Mouse (Mus musculus) adrenal gland, adult 18-20 months (tissue): Measurements from ENCODE around the gene H2-DMb2. TPM values are rescaled to one million over a fixed set of nuclear protein-coding genes. Genes with fewer than 3 reads are reported as not detected.

Experiments
- DNase-seq, 2 experiments: peaks; one replicate each; pipeline ENCODE4 v3.0.0; 2021 to 2022; ENCODE audit warnings: low spot score in 2 of 2
- total RNA-seq, 2 experiments: library from RNA; stranded (reverse); gene quantifications; 1 replicate in 1 of 2; 2 replicates in 1 of 2; pipeline ENCODE4 v1.2.3; 2021

Gene H2-DMb2
- total RNA-seq, 2 experiments from 2014 or later, result 2.0 to 3.8 TPM

- DNase-seq, result no peak
These were observed 34.1 kb downstream of the H2-DMb2 start for GRCm38 (mm10) chr17:34177179-34177578.

GRCm38 (mm10) chr17:34179019-34179418 is 35.9 kb downstream of the H2-DMb2 start:
- DNase-seq, result no peak

GRCm38 (mm10) chr17:34179913-34180859 is 37.1 kb downstream of the H2-DMb2 start:
- no peak for DNase-seq

GRCm38 (mm10) chr17:34183564-34184219 is 40.6 kb downstream of the H2-DMb2 start:
- DNase-seq, result no peak

DNA sequence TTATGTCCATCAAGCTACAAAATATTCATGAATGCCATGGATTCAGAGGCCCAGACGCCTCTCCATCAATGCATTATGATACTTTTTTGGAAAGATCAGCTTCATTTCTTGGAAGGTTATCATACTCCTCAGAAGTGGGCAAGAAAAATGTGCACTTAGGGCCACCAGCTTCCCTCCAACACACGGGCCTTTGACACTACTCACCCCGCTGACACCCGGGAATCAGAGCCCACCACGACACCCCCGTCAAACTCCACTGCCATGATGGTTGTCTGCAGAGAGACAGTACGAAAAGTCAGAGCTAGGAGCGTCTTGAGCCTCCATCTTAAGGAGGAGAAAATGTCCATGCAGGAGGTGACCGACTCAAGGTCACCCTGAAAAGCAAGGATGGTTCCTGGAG is 42.4 kb downstream of the H2-DMb2 start:
- no peak for DNase-seq

- no peak for DNase-seq
These were observed 43.8 kb downstream of the H2-DMb2 start for GRCm38 (mm10) chr17:34186885-34187260.

GRCm38 (mm10) chr17:34187261-34187916 is 44.3 kb downstream of the H2-DMb2 start, which contains the start of the genes Tap1 and Psmb9:
Gene Tap1 (plus strand): TSS chr17:34187553.
Gene Psmb9 (minus strand): TSS chr17:34187764.
- peak; percentile 99 to 100 for DNase-seq

- peak in 1 of 2 experiments; percentile 54 for DNase-seq
These were observed 44.9 kb downstream of the H2-DMb2 start for GRCm38 (mm10) chr17:34188010-34188409.

DNA sequence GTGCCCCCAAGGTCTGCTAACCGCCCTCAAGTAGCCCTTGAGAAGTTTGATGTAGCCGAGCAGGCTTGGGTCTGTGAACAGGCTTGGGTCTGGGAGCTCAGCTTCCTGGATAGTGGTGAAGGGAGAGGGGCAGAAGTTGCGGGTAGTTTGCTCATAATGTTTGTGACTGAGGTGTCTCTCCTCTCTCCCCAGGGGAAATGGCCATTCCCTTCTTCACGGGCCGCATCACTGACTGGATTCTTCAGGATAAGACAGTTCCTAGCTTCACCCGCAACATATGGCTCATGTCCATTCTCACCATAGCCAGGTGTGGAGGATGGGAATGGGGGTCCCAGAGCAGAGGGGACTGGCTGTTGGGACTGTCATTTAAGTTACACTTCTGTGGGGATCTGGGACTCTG is 45.9 kb downstream of the H2-DMb2 start:
- DNase-seq, result no peak

DNA sequence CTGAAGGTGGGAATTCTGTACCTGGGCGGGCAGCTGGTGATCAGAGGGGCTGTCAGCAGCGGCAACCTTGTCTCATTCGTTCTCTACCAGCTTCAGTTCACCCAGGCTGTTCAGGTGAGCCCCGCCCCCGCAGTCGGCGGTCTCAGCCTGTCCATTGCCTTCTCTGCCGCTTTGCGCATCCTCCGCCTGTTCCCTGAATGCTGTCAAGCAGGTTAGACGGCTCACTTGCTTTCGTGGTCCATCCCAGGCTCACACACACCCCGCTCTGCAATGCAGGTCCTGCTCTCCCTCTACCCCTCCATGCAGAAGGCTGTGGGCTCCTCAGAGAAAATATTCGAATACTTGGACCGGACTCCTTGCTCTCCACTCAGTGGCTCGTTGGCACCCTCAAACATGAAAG is 49.7 kb downstream of the H2-DMb2 start:
- DNase-seq, result no peak

GRCm38 (mm10) chr17:34193468-34193867 is 50.4 kb downstream of the H2-DMb2 start:
- DNase-seq, result no peak

DNA sequence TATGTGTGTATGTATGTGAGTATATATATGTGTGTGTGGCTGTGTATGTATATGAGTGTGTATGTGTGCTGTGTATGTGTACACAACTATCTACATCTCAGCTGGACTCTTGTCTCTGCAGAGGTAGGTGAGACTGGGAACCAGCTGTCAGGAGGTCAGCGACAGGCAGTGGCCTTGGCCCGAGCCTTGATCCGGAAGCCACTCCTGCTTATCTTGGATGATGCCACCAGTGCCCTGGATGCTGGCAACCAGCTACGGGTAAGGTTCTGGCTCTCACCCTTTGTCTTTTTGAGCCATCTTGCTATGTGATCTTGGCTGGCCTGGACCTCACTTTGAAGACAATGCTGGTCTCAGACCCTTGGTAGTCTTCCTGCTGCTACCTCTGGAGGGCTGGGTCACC is 51.6 kb downstream of the H2-DMb2 start:
- no peak for DNase-seq

DNA sequence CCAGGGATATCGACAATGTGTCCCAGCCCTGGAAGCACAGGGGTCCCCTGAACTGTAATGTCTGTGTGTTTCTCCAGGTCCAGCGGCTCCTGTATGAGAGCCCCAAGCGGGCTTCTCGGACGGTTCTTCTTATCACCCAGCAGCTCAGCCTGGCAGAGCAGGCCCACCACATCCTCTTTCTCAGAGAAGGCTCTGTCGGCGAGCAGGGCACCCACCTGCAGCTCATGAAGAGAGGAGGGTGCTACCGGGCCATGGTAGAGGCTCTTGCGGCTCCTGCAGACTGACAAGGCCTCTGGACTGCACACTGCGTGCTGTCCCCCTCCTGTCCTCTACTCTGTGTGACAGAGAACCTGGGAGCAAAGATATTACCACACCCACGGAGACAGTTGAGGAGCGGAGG is 53.4 kb downstream of the H2-DMb2 start:
- no peak for DNase-seq

GRCm38 (mm10) chr17:34196941-34197894 is 54.1 kb downstream of the H2-DMb2 start, which contains the start of gene Psmb8:
Gene Psmb8 (plus strand): TSS chr17:34197721.
- peak; percentile 87 to 91 for DNase-seq

DNA sequence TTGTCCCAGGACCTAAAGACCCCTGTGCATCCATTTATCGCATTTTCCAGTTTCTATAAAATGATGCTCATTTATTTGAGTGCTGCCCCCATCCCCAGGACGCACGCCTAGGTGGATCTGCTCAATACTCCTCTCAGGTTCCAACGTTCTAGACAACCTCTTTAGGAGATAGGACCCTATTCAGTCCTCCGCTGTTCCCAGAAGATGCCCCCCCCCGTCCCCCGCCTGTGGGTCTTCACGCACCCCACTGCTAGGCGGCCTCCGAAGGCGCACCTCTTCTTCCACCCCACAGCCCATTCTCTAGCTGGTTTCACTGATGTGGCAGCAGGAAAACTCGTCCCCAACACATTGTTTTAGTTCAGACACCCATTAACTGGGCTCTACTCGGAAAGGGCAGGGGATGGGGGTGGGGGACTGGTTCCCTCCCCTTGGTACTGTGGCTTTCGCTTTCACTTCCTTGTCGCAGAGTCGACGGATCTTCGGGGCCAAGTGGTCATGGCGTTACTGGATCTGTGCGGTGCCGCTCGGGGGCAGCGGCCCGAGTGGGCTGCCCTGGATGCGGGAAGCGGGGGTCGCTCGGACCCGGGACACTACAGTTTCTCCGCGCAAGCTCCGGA is 54.9 kb downstream of the H2-DMb2 start:
- peak; percentile 40 to 61 for DNase-seq

DNA sequence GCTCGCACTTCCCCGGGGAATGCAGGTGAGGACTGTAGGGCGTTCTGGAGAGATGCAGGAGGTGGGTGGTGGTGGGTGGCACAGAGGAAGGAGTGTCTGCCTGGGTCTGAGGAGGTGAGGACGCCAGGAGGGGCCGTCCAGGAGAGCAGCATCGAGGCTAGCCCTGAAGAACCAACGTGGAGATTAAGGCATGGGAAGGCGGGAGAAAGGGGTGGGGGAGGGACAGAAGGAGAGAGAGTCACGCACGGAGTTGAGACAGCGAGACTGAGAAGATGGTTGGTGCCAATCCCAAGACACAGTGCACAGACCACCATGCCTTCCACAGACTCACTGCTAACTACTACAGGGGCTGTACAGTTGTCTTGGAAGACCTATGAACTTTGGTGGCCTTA is 55.4 kb downstream of the H2-DMb2 start:
- no peak for DNase-seq

DNA sequence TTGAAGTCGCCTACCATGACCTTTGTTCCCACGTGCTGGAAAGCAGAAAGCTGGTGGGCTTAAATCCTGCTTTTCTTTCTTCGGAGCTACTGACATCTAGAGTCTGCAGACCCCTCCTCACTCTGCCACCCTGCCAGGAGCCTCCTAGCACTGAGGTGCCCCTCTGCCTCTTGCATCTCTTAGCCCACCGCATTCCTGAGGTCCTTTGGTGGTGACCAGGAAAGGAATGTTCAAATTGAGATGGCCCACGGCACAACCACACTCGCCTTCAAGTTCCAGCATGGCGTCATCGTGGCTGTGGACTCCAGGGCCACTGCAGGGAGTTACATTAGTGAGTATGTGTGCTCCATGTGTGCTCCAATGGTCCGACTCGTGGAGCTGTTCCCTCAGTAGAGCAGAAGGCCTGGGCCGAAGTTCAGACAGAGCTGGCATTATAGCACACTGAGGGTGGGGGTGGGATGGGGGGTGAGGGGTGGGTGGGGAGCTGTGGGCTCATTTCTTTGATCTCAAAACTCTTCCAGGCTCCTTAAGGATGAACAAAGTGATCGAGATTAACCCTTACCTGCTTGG is 56.0 kb downstream of the H2-DMb2 start:
- DNase-seq, result no peak

DNA sequence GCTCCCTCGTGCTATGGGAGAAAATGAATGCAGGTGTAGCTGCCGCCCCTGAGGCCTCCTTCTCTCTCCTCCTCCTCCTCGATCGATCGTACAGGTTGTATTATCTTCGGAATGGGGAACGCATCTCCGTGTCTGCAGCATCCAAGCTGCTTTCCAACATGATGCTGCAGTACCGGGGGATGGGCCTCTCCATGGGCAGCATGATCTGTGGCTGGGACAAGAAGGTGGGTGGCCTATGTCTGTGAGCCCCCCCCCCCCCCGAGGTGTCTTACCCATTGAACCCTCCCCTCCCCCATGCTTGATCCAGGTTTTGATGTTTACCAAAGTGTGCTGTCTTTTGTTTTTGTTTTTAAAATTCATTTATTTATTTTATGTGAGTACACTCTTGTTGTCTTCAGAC is 56.9 kb downstream of the H2-DMb2 start:
- no peak for DNase-seq

DNA sequence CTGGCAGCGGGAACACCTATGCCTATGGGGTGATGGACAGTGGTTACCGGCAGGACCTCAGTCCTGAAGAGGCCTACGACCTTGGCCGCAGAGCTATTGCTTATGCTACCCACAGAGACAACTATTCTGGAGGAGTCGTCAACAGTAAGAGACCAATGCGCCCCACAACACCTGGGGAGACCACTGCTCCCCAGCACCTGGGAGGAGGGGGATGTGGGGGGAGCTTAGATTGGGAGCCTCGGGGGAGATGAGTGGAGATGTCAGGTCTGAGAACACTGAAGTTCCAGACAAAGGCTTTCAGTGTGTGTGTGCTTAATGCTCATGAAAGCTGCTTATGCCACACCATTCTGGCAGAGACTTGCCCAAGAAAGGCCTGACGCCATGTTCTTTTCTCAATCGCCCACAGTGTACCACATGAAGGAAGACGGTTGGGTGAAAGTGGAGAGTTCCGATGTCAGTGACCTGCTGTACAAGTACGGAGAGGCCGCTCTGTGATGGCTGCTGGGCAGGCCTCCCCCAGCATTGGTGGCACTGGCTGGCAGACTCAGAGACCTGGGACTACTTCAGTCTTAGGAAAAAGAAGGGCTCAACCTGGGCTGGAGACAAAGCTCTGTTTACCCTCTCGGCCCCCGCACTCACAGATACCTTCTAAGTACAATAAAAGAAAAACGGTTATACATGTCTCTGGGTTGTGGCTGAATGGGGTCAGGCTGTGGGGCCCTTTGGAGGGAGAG is 57.8 kb downstream of the H2-DMb2 start:
- DNase-seq, result no peak
